Comparison of ENCODE assay signal across 8 mouse cellular contexts in genomic region chr6:86480189-86480831, GRCm38 (mm10). TPM values are rescaled to one million over a fixed set of nuclear protein-coding genes. Genes with fewer than 3 reads are reported as not detected.
A peak's percentile ranks its signal among the peaks of the same experiment; 100 is the strongest.
DNase-seq lines count a peak whose midpoint lies in the region; ATAC-seq and TF ChIP-seq lines count a peak whose summit lies in the region.

No protein-coding gene starts in this region.

- H3K27me3 ChIP-seq in heart, embryonic 11.5 days (ENCODE audit: control insufficient read depth, insufficient read depth, low read length): no peaks in the 10 kb centered on the region
- H3K27me3 ChIP-seq in kidney, embryonic 14.5 days (ENCODE audit: control insufficient read depth, insufficient read depth, low read length): no peaks in the 10 kb centered on the region
- H3K27me3 ChIP-seq in small intestine, adult 2 months (ENCODE audit: control insufficient read depth, insufficient read depth, low read length): no peaks in the 10 kb centered on the region

- ATAC-seq in heart, embryonic 11.5 days (replicated peaks; ENCODE audit: insufficient number of reproducible peaks, low FRiP score, low TSS enrichment): no peak
- ATAC-seq in kidney, embryonic 14.5 days (ENCODE audit: low FRiP score, low TSS enrichment): peak; percentile 49; the same call in 1 of the 2 replicates

- H3K9me3 ChIP-seq in heart, embryonic 11.5 days (replicated peaks; ENCODE audit: control insufficient read depth, low read length): no peaks in the 10 kb centered on the region
- no peaks in the 10 kb centered on the region for H3K9me3 ChIP-seq in kidney, embryonic 14.5 days (ENCODE audit: control insufficient read depth, low read length)

- peak; percentile 35 for DNase-seq in cerebellum, adult 11 months
- DNase-seq in cerebellum, adult 9-10 months: no peak
- peak; percentile 26 to 45 for DNase-seq in cerebellum, postnatal 36 days
- peak; percentile 46 for DNase-seq in lung, postnatal 14 days
- DNase-seq in spleen, adult 18-20 months: no peak

- WGBS in heart, embryonic 11.5 days (ENCODE audit: insufficient replicate concordance): 33% methylated on average over 9 of the region's 9 CpGs
- 16% methylated on average over 9 of the region's 9 CpGs for WGBS in kidney, embryonic 14.5 days
- 52% methylated on average over 9 of the region's 9 CpGs for WGBS in small intestine, adult 2 months

- no peak for TF ChIP-seq CTCF in small intestine, adult 2 months (IDR thresholded peaks at IDR 0.05; ENCODE audit: extremely low read depth, insufficient read length, insufficient replicate concordance, low read depth, low read length)

- TF ChIP-seq POLR2A in small intestine, adult 2 months (IDR thresholded peaks at IDR 0.05; ENCODE audit: low read depth, low read length): no peak

- peaks cover 21% of the 10 kb centered on the region for H3K4me1 ChIP-seq in heart, embryonic 11.5 days (ENCODE audit: control insufficient read depth, insufficient read depth, low read length)
- H3K4me1 ChIP-seq in kidney, embryonic 14.5 days (ENCODE audit: control insufficient read depth, insufficient read depth, low read length): peaks cover 20% of the 10 kb centered on the region
- H3K4me1 ChIP-seq in small intestine, adult 2 months (ENCODE audit: control insufficient read depth, insufficient read depth, insufficient read length, low read length): peaks cover 9% of the 10 kb centered on the region; the same call in 1 of the 2 replicates

- no peak overlapping the region for H3K4me3 ChIP-seq in heart, embryonic 11.5 days (ENCODE audit: low read depth, low read length)
- H3K4me3 ChIP-seq in kidney, embryonic 14.5 days (ENCODE audit: low read length): peak overlapping the region; percentile 17; the same call in 1 of the 2 replicates
- peak overlapping the region; percentile 49 for H3K4me3 ChIP-seq in small intestine, adult 2 months (ENCODE audit: low read depth, low read length)

- peak overlapping the region; percentile 0 for H3K9ac ChIP-seq in heart, embryonic 11.5 days (ENCODE audit: low read depth, low read length)
- H3K9ac ChIP-seq in kidney, embryonic 14.5 days (ENCODE audit: low read depth, low read length): peak overlapping the region; percentile 31; the same call in 1 of the 2 replicates

- peak overlapping the region; percentile 25 for H3K4me2 ChIP-seq in heart, embryonic 11.5 days
- peak overlapping the region; percentile 37 for H3K4me2 ChIP-seq in kidney, embryonic 14.5 days (replicated peaks; ENCODE audit: low read depth, low read length)

- H3K27ac ChIP-seq in heart, embryonic 11.5 days (ENCODE audit: low read depth, low read length): peak overlapping the region; percentile 73
- peak overlapping the region; percentile 89 for H3K27ac ChIP-seq in kidney, embryonic 14.5 days (ENCODE audit: low read depth, low read length)
- peak overlapping the region; percentile 35 for H3K27ac ChIP-seq in small intestine, adult 2 months (ENCODE audit: insufficient read depth, low read depth, low read length)

- no peaks in the 10 kb centered on the region for H3K36me3 ChIP-seq in heart, embryonic 11.5 days (ENCODE audit: control insufficient read depth, insufficient read depth, low read length)
- H3K36me3 ChIP-seq in kidney, embryonic 14.5 days (ENCODE audit: control insufficient read depth, insufficient read depth, low read length): no peaks in the 10 kb centered on the region
- H3K36me3 ChIP-seq in small intestine, adult 2 months (ENCODE audit: control insufficient read depth, insufficient read depth, low read length): no peaks in the 10 kb centered on the region

RNA-seq across cellular contexts. Expression of gene C87436, which starts 42.1 kb away (rescaled TPM):
- polyA plus RNA-seq in heart, embryonic 11.5 days (2014; fragmentation: Nextera tagmentation; extraction: Ambion mirVana): 15.2 and 16.7 TPM in 2 replicates
- polyA plus RNA-seq in kidney, embryonic 14.5 days (2014; fragmentation: Nextera tagmentation; extraction: Ambion mirVana): 23.3 and 23.5 TPM in 2 replicates
- polyA plus RNA-seq in small intestine, adult 2 months (2012; rRNA removed): 2.4 and 4.1 TPM in 2 replicates

RNA-seq across cellular contexts. Expression of gene Pcbp1, which starts 45.8 kb away (rescaled TPM):
- polyA plus RNA-seq in heart, embryonic 11.5 days (2014; fragmentation: Nextera tagmentation; extraction: Ambion mirVana): 312 and 348 TPM in 2 replicates
- polyA plus RNA-seq in kidney, embryonic 14.5 days (2014; fragmentation: Nextera tagmentation; extraction: Ambion mirVana): 475 and 492 TPM in 2 replicates
- 244 and 314 TPM in 2 replicates for polyA plus RNA-seq in small intestine, adult 2 months (2012; rRNA removed)

RNA-seq across cellular contexts. Expression of gene Gm44790, which starts 53.9 kb away (rescaled TPM):
- polyA plus RNA-seq in heart, embryonic 11.5 days (2014; fragmentation: Nextera tagmentation; extraction: Ambion mirVana): not detected in 2 replicates
- polyA plus RNA-seq in kidney, embryonic 14.5 days (2014; fragmentation: Nextera tagmentation; extraction: Ambion mirVana): not detected in 2 replicates
- polyA plus RNA-seq in small intestine, adult 2 months (2012; rRNA removed): 6.5 and 9.2 TPM in 2 replicates

Comparison
In these comparisons a context has a peak if more than half of its experiments do, and no peak if none do; other contexts are left out.
1. DNase-seq: peak in cerebellum, adult 11 months (single experiment), cerebellum, postnatal 36 days (2 of 2) and lung, postnatal 14 days (single experiment); none in cerebellum, adult 9-10 months (single experiment) and spleen, adult 18-20 months (0 of 2).
2. H3K27ac ChIP-seq: peak in every context shown above with its lines; median percentile 89 in kidney, embryonic 14.5 days; 73 in heart, embryonic 11.5 days; 35 in small intestine, adult 2 months.